Mouse (Mus musculus) CH12.LX (cell line): ENCODE data around the gene Car11. TPM values are rescaled to one million over a fixed set of nuclear protein-coding genes. Genes with fewer than 3 reads are reported as not detected.

Experiments used
- DNase-seq: peaks from one replicate; pipeline ENCODE4 v3.0.0-alpha.2; 2013; ENCODE audit errors: extremely low read depth
- H3K27ac ChIP-seq: 2 replicates; pipeline ENCODE4 v1.5.1; 2012; ENCODE audit warnings: low read depth, mild to moderate bottlenecking, control low read depth, moderate library complexity; ENCODE audit not compliant: insufficient read depth
- H3K27me3 ChIP-seq: replicated peaks from 2 replicates; pipeline ENCODE3; 2012; ENCODE audit warnings: inconsistent platforms
- H3K36me3 ChIP-seq, 2 experiments: replicated peaks in 1 of 2; 2 replicates each; pipeline versions ENCODE3 to v1.6.1; 2012; ENCODE audit warnings: inconsistent platforms in 1 of 2, low read length in 1 of 2, mild to moderate bottlenecking in 1 of 2, mixed read lengths in 1 of 2, moderate library complexity in 1 of 2; ENCODE audit not compliant: control insufficient read depth in 1 of 2, insufficient read depth in 1 of 2
- H3K4me1 ChIP-seq, 2 experiments: 2 replicates each; pipeline ENCODE4 v1.6.1; 2012; ENCODE audit warnings: inconsistent platforms in 1 of 2, moderate library complexity in 1 of 2; ENCODE audit not compliant: insufficient read depth in 2 of 2, control insufficient read depth in 1 of 2
- H3K4me2 ChIP-seq: 2 replicates; pipeline ENCODE4 v1.6.1; 2012; ENCODE audit warnings: low read depth, mild to moderate bottlenecking, control low read depth; ENCODE audit not compliant: poor library complexity, insufficient read depth, severe bottlenecking
- H3K4me3 ChIP-seq, 3 experiments: fragments of 150-350 bp in 1 of 3; sonication (generic) in 1 of 3; replicated peaks in 1 of 3; 2 replicates each; pipeline versions ENCODE3 to v1.5.1; 2011 to 2012; ENCODE audit warnings: low read depth in 2 of 3, low read length in 2 of 3, mild to moderate bottlenecking in 2 of 3, moderate library complexity in 2 of 3, control low read depth in 1 of 3, improper control_type of control experiment in 1 of 3, inconsistent platforms in 1 of 3, mixed read lengths in 1 of 3; ENCODE audit not compliant: poor library complexity in 1 of 3
- H3K79me2 ChIP-seq: replicated peaks from 2 replicates; pipeline ENCODE4 v1.6.1; 2012; ENCODE audit warnings: mild to moderate bottlenecking, moderate library complexity; ENCODE audit not compliant: control insufficient read depth, poor library complexity, insufficient read depth, severe bottlenecking; ENCODE audit errors: extremely low read depth
- H3K9ac ChIP-seq: 2 replicates; pipeline ENCODE4 v1.6.1; 2012; ENCODE audit warnings: low read depth, mild to moderate bottlenecking, control low read depth, moderate library complexity; ENCODE audit not compliant: insufficient read depth
- H3K9me3 ChIP-seq: replicated peaks from 2 replicates; pipeline ENCODE3; 2012; ENCODE audit warnings: low read length, inconsistent platforms, mixed read lengths
- GABPA ChIP-seq: IDR thresholded peaks from 2 replicates; pipeline ENCODE4 v1.6.1; 2012; ENCODE audit warnings: low read depth, low read length, improper control_type of control experiment, inconsistent platforms; ENCODE audit not compliant: insufficient replicate concordance
- HCFC1 ChIP-seq: IDR thresholded peaks from 2 replicates; pipeline ENCODE4 v1.6.1; 2012; ENCODE audit warnings: low read depth, mild to moderate bottlenecking, inconsistent platforms, low read length, improper control_type of control experiment
- IRF4 ChIP-seq: IDR thresholded peaks from 2 replicates; pipeline ENCODE4 v1.6.1; 2014; ENCODE audit warnings: low read depth, mild to moderate bottlenecking, inconsistent platforms, low read length, improper control_type of control experiment
- JUND ChIP-seq: conservative IDR thresholded peaks from 2 replicates; pipeline ENCODE4 v1.6.1; 2011; ENCODE audit warnings: low read depth, low read length, improper control_type of control experiment
- KAT2A ChIP-seq: IDR thresholded peaks from 2 replicates; pipeline ENCODE4 v1.6.1; 2012; ENCODE audit warnings: low read length, improper control_type of control experiment, inconsistent platforms; ENCODE audit not compliant: insufficient replicate concordance
- MAFK ChIP-seq: IDR thresholded peaks from 2 replicates; pipeline ENCODE4 v1.6.1; 2011; ENCODE audit warnings: low read length, improper control_type of control experiment; ENCODE audit not compliant: insufficient replicate concordance
- NELFE ChIP-seq: IDR thresholded peaks from 2 replicates; pipeline ENCODE4 v1.6.1; 2011; ENCODE audit warnings: low read depth, low read length, improper control_type of control experiment
- RAD21 ChIP-seq: IDR thresholded peaks from 2 replicates; pipeline ENCODE4 v1.6.1; 2011; ENCODE audit warnings: low read depth, mild to moderate bottlenecking, low read length, improper control_type of control experiment, moderate library complexity
- TBP ChIP-seq: conservative IDR thresholded peaks from 2 replicates; pipeline ENCODE4 v1.6.1; 2011; ENCODE audit warnings: low read depth, low read length, improper control_type of control experiment
- TCF12 ChIP-seq: IDR thresholded peaks from 2 replicates; pipeline ENCODE4 v1.6.1; 2014; ENCODE audit warnings: low read depth, mild to moderate bottlenecking, inconsistent platforms, low read length, improper control_type of control experiment
- UBTF ChIP-seq: IDR thresholded peaks from 2 replicates; pipeline ENCODE4 v1.6.1; 2012; ENCODE audit warnings: low read depth, mild to moderate bottlenecking, inconsistent platforms, low read length, improper control_type of control experiment, moderate library complexity
- USF1 ChIP-seq: IDR thresholded peaks from 2 replicates; pipeline ENCODE4 v1.6.1; 2014; ENCODE audit warnings: low read depth, mild to moderate bottlenecking, inconsistent platforms, low read length, improper control_type of control experiment
- USF2 ChIP-seq: conservative IDR thresholded peaks from 2 replicates; pipeline ENCODE4 v1.6.1; 2011; ENCODE audit warnings: low read depth, low read length, improper control_type of control experiment
- ZNF384 ChIP-seq: IDR thresholded peaks from 2 replicates; pipeline ENCODE4 v1.6.1; 2012; ENCODE audit warnings: low read depth, low read length, improper control_type of control experiment, inconsistent platforms
- dilution Hi-C: fragments of 300-500 bp; cut with MboI; formaldehyde crosslinking; loops from 2 replicates; pipeline ENCODE4 v1.14.3; 2020; ENCODE audit warnings: low sequenced_read_pairs; ENCODE audit not compliant: extremely low pct_unique_long_range_greater_than_20kb, extremely low pct_ligation_motif_present
- in situ Hi-C: fragments of 300-500 bp; cut with MboI; formaldehyde crosslinking; loops from 3 replicates; pipeline ENCODE4 v1.14.3; 2019; ENCODE audit warnings: low sequenced_read_pairs, low pct_ligation_motif_present, low pct_unique_long_range_greater_than_20kb, mixed read lengths
- polyA plus RNA-seq: library from polyadenylated mRNA; unstranded; fragments of >175 nt; gene quantifications from 2 replicates; pipeline ENCODE4 v1.2.1, GENCODE M21; 2012; ENCODE audit warnings: low read depth; ENCODE audit not compliant: insufficient read length
- total RNA-seq, 2 experiments: library from RNA; depleted of rRNA; stranded (reverse); fragments of 300-350 nt in 1 of 2; fragments of >200 nt in 1 of 2; gene quantifications; 2 replicates each; pipeline ENCODE4 v1.2.3; 2012 to 2014

Gene Car11
- total and polyA plus RNA-seq, 3 experiments: not detected

- H3K9ac ChIP-seq: no peak overlapping the region
- dilution Hi-C loops: no loop called here
- H3K36me3 ChIP-seq: no peaks in the 10 kb centered on the region
- TF ChIP-seq UBTF (no peak), USF2 (no peak), KAT2A (no peak), IRF4 (no peak), MAFK (no peak)
- in situ Hi-C loops: no loop called here
- H3K9me3 ChIP-seq: no peaks in the 10 kb centered on the region
- H3K27me3 ChIP-seq: no peaks in the 10 kb centered on the region
- no peak overlapping the region for H3K27ac ChIP-seq
- peaks cover 8 to 58% of the 10 kb centered on the region in 2 experiments; a peak in 3 of 4 replicates for H3K4me1 ChIP-seq
- no peak overlapping the region for H3K4me3 ChIP-seq
- no peak overlapping the region for H3K4me2 ChIP-seq
- H3K79me2 ChIP-seq: no peaks in the 10 kb centered on the region
- DNase-seq: no peak
Measured at GRCm38 (mm10) chr7:45697894-45698293, 1.7 kb upstream of the Car11 start.

- TF ChIP-seq HCFC1: peak; percentile 99
- peak; percentile 94; the same call in 1 of the 2 replicates for TF ChIP-seq KAT2A
- TF ChIP-seq NELFE: no peak
- peak; percentile 58; the same call in 1 of the 2 replicates for TF ChIP-seq GABPA
- Histone ChIP-seq H3K9ac (no peak overlapping the region), H3K4me1 (peaks cover 3 to 56% of the 10 kb centered on the region in 2 experiments; a peak in 3 of 4 replicates), H3K4me2 (peak overlapping the region; percentile 51; the same call in 1 of the 2 replicates), H3K27me3 (no peaks in the 10 kb centered on the region), H3K4me3 (no peak overlapping the region), H3K27ac (no peak overlapping the region), H3K79me2 (no peaks in the 10 kb centered on the region), H3K36me3 (no peaks in the 10 kb centered on the region), H3K9me3 (no peaks in the 10 kb centered on the region)
- dilution Hi-C loops: no loop called here
- in situ Hi-C loops: no loop called here
- DNase-seq: peak; percentile 79
Measured at GRCm38 (mm10) chr7:45700301-45701015, 815 bp downstream of the Car11 start.

GRCm38 (mm10) chr7:45701072-45701471 is 1.4 kb downstream of the Car11 start:
- peaks cover 3 to 55% of the 10 kb centered on the region in 2 experiments; a peak in 3 of 4 replicates for H3K4me1 ChIP-seq
- no peak for TF ChIP-seq ZNF384
- TF ChIP-seq USF1: no peak
- no peak for TF ChIP-seq TCF12
- no peak for TF ChIP-seq RAD21
- no peak for TF ChIP-seq UBTF
- TF ChIP-seq KAT2A: no peak
- no peak for TF ChIP-seq TBP
- no peak for TF ChIP-seq JUND
- TF ChIP-seq, all 38 proteins: peak for 0
- H3K27ac ChIP-seq: no peak overlapping the region
- dilution Hi-C loops: no loop called here
- no peaks in the 10 kb centered on the region for H3K79me2 ChIP-seq
- no peaks in the 10 kb centered on the region for H3K36me3 ChIP-seq
- H3K4me3 ChIP-seq: no peak overlapping the region
- no peak overlapping the region for H3K4me2 ChIP-seq
- no peak overlapping the region for H3K9ac ChIP-seq
- H3K9me3 ChIP-seq: no peaks in the 10 kb centered on the region
- in situ Hi-C loops: no loop called here
- H3K27me3 ChIP-seq: no peaks in the 10 kb centered on the region
- no peak for DNase-seq
